Mouse (Mus musculus) CD4-positive, CD25-positive, alpha-beta regulatory T cell, adult 4 months (primary cell): ENCODE measurements around the gene Cd9. TPM values are rescaled to one million over a fixed set of nuclear protein-coding genes. Genes with fewer than 3 reads are reported as not detected.
"Not testable (repeated sequence)": the region's sequence is repeated elsewhere in the genome, so short reads cannot be mapped to it uniquely, and the experiment has no call there.

Experiments used
- ATAC-seq: one replicate; pipeline ENCODE4 v1.8.0; 2017
- polyA plus RNA-seq, 2 experiments: library from polyadenylated mRNA; unstranded; fragments of 100-300 nt; shearing (Covaris generic); gene quantifications; one replicate each; pipeline ENCODE4 v1.2.1; 2017

Cd9 gene
- polyA plus RNA-seq, 2 experiments from 2014 or later = 98.5 to 108 TPM

DNA sequence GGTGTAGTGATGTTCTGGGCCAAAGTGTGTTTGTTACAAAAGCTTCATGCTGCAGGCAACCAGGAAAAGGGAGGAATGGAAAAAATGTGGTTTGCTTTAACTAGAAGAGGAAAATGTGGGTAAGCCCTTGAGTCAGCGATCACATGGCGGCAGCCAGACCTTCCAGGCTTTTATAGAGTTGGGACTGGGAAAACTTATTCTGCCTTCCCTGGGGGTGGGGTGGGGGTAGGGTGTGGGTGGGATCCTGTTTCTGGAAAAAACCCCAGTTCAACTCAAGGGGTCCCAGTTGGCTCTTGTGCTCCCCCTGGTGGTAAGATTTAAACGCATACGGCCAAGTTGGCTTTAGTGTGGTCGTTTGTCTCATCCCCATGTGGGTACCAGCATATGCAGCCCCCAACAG lies 3.5 kb upstream of the Cd9 start:
- peak; percentile 36 for ATAC-seq

DNA sequence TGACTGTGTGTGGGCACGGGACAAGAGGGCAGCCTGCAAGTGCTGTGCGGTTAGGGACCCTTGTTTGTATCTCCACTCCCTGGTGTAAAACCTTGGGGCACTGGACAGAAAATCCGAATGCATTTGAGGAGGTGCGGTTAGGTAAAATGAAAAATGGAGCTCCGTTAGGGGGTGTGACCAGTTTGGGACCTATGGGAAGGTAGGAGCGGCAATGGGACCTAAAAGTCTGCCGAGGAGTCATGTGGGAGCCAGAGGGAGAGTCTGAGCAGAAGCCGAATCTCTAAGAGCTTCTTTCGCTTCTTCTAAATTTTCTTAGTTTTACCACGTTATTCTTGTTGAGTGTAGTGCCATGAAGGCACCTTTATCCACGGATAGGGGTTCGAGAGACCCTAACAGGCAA lies 1.8 kb upstream of the Cd9 start:
- no peak for ATAC-seq

DNA sequence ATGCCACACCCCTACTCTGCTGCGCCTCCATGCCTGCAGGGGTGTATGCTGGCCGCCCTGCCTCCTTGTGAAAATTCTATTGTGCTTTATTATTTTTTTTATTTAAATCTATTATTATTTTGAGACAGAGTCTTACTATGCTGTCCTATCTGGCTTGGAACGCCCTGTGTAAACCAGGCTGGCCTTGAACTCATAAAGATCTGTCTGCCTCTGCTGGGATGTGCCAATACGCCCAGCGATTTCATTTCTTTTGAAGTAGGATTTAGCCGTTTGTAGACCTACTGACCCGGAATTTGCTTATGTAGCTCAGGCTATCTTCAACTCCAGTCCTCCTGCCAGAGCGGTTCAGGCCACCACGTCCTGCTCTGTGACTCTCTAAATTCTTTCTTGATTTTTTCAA lies 770 bp upstream of the Cd9 start:
- ATAC-seq = no peak

DNA sequence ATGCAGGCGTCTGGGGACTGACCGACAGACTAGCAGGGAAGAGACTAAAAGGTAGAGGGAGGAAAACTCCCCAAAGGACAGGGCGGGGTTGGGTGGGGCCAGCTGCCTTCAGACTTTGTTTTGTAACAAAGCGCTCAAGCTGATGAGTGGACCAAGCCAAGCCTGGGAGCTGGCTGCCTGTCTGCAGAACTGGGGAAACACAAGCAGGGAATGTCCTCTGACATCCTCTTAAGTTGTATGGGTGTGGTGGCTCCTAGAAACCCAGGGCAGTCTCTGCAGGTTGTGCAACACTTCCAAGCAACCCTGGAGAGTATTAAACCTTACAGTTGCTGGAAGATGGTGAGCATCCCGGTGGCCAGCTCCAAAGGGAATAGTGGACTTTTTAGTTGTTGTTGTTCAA lies 1.4 kb downstream of the Cd9 start:
- ATAC-seq = no peak

DNA sequence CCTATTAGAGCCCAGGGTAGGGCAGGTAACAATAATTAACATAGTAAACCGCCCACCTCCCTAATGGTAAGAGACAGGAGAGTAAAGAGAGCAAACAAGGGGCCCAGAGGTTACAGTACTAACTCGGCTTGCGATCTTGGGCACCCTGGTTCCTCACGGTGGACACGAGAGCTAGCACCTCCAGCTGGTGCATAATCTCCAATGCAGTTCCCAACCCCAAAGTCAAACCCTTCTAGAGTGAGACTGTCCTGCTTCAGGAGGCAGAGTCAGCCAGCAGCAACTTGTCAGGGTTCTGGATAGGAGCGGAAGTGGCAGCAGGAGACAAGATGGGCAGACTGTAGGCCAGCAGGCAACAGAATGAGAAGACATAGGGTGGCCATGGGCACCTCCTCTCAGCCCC lies 1.9 kb downstream of the Cd9 start:
- ATAC-seq = no peak

DNA sequence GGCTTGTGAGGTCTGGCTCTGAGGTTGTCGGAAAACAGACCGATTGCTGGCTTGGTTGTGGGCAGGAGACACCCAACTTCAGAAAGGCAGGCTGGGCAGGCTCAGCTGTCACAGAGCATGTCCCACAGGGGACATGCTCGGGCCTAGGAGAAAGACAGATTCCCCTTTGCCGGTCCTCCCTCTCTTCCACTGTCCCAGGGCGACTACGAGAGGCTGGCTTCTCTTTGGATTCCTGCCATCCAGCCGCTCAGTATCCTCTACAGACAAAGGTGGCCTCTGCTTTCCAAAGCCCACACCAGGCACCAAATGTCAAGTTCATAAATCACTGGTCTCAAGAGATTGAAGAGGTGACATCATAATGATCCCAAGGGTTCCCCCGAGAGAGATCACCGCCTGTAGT lies 2.6 kb downstream of the Cd9 start:
- ATAC-seq = no peak

DNA sequence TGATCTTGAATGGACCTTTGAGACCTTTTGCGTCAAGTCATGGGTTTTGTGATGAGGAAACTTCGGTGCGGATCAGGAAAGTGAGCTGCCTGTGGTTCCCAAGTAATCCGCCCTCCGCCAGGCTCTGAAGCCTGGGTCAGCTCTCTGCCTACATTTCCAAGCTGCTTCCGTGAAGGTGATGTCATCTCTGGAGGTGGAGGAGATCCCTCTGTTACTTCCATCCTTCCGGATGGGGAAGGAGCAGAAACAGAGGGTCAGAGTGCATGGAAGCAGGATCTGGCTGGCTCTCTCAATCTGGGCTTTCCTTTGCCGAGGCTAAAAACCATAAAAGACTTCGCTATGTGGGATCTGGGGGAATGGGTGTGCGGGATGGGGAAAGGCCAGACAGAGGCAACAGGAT lies 3.2 kb downstream of the Cd9 start:
- ATAC-seq = no peak

DNA sequence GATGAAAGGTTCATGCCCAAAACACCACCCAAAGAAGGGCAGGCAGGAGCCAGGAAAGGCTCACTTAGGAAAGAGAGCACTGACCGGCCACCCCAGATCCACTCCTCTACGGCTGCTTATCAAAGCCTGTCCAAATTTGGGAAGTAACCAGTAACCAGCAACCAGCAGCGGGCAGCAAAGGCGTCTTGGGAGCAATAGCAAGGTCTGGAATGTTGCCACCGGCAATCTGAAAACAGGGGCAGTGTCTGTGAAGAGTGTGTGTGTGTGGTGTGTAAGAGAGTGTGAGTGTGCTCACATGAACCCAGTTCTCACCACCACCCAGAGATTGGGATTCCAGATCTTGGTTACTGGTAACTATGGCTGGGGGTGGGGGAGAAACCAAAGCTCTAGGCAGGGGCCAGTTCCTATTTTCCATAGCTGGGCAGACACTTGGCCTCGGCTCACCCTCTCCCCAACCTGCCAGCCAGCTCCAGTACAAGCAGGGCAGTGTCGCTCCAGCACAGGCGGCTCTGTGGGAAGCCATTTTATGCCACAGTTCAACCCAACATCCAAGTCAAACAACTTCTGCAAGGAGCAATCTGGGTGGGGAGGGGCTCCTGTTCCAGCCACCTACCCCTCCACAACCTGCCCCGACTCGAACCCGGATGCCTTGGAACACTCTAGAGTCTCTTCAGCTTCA lies 4.6 kb downstream of the Cd9 start:
- ATAC-seq = no peak

DNA sequence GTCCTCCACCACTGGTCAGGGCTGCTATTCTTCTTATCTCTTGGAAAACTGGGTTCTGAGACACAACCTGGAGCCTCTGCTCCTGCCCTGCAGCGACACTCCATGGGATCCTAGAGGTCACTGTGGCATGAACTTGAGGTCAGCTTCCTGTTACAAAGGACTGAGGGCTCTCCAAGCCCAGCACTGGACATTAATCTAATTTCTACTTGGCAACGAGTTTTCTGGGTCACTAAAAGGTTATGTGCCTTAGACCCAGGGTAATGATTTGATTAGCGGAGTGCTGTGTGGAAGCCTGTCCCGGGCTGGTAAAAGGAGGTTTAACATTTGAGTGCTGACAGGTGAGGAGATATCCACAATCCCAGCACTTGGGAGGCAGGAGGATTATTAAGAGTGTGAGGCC lies 9.0 kb downstream of the Cd9 start:
- ATAC-seq = no peak

DNA sequence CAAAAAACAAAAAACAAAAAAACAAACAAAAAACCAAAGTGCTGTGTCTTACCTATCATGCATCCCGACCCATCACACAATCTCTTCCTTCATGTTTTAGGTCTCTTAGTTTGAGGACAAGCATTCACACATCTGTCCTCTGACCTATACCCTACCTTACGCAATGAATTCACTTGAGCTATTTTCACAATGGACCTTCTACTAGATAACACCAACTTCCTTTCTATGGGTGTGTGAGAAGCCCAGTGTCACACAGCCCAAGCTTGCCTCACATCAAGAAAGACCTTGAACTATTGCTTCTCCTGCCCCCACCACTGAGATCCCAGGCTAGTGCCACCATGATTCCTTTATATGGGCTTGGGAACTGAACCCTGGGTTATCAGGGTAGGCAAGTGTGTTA lies 9.9 kb downstream of the Cd9 start:
- no peak for ATAC-seq

DNA sequence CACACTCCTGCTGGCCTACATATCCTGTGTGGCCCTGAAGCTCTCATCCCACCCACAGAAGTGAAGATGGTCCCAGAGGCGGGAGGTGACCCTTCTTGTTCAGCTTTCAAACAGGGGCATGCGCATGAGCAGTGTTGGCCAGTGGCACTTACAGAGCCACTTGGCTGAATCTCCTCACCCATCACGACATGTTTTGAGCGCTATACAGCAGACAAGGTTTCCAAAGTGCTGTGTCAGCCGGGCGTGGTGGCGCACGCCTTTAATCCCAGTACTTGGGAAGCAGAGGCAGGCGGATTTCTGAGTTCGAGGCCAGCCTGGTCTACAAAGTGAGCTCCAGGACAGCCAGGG lies 10.3 kb downstream of the Cd9 start:
- not testable (repeated sequence) for ATAC-seq

DNA sequence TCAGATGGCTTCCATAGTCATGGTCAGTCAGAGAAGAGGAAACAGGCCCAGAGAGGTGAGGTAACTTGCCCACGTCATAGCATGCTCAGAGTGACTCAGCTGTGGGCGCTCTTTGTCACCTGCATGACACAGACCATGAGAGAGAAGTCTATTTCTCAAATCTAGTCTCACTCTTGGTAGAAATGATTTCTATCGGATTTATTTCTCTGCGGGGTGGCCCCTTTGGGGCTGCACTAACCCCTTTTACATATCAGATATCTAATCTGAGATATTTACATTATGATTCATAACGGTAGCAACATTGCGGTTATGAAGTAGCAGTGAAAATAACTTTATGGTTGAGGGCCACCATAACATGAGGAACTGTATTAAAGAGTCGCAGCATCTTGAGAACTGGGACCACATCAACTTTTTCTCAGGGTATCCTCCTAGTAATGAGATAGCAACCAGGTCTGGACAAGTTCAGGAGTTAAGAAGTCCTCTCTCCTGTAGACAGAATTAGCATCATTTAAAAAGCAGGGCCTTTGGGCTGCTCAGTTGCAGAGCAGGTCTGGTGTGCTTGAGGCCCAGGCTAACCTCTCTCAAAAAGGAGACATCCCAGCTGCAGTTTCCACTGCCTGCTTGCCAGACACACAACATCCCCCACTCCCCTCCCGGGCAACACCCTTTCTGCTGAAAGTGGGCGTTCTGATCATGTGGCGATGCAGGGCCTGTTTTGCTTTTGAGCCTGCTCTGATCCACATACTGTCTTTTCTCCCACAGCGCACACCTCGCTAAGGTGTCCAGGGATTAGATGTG lies 10.9 kb downstream of the Cd9 start:
- peak; percentile 69 for ATAC-seq

DNA sequence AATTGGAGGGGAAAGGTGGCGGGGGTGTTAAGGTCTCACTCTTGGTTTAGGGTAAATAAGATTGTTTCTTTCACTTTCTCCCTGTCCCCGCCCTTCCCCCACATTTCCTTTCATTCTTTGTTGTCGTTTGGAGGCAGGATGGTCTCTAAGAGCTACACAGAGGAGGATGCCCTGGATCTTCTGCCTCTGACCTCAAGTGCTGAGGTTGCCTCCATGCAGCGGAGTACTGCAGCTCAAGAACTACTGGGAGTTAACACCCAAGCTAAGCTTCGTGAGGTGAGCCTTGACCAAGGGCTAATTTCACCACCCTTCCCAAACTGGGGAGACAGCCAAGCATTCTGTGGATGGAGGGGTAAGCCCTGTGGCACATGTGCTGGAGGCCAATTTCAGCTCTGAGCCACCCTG lies 12.2 kb downstream of the Cd9 start:
- peak; percentile 42 for ATAC-seq

DNA sequence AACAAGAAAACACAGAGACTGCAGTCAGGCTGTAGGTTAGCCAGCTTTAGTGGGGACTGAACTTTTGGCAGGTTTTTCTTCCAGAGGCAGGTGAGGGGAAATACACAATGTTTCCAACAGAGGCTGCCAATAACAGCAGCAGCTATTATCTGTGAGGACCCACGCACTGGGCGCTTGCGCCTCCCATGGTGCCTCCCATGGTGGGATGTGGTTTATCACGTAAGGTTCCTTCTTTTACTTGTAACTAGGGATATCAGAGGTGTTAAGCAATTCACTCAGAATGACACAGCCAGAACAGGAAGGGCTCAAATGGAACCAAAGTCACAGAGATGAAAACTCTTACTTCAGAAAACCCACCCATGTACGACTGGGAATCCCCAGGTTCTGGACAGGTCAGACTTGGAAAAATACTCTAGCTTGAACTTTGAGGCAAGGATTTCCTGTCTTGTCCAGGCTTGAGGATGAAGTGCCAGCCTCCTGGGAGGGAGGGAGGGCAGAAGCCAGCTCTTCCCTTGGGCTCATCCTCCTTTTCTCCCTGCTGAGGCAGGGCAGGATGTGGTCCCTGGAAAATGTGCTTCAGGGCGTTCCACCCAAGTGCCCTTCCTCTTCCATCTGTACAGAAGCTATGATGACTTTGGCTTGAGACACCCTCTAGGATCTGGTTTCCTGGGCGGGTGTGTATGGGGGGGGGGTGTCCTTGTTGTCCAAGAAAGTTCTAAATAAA lies 12.8 kb downstream of the Cd9 start:
- ATAC-seq = peak; percentile 6

DNA sequence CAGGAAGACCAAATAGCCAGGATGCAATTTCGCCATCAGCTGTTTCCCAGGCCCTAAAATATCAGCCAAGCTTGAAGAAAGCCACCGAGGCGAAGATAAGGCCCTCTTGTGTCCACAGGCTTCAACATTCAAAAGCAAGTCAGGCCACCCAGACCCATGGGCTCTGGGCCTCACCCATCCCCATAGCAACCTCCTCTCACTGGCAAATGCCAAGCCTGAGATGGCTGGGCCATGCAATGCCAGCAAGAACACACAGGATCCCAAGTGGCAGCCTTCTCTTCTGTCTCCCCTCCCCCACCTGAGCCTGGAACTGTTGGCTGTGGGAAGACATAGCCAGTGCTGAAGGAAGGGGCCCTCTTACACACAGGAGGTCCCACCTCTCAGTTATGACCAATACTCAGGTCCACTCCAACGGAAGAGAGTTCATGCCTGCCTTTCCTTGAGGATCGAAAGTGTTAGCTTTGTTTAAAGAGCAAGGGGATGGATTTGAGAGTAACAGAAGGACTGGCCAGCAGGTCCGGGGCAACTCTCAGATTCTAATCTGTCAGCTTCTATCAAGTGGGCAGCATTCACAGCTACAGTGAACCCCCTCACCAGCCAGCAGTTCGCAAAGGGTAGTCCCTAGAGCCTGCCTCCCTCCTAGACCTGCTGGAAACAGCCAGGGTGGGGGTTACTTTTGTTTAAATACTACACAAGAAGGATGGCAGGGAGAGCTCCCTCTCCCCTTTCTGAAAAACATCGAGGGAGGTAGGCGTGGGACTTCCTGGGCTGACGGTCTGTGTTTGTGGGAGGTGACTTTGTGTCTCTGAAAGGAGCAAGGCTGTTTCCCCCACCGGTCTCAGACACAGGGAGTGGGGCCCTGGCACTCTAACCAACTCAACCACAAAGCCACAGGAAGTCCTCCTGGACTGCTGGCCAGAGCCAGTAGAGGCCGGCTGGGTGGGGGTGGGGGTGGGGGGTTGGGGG lies 13.9 kb downstream of the Cd9 start:
- ATAC-seq = peak; percentile 57

DNA sequence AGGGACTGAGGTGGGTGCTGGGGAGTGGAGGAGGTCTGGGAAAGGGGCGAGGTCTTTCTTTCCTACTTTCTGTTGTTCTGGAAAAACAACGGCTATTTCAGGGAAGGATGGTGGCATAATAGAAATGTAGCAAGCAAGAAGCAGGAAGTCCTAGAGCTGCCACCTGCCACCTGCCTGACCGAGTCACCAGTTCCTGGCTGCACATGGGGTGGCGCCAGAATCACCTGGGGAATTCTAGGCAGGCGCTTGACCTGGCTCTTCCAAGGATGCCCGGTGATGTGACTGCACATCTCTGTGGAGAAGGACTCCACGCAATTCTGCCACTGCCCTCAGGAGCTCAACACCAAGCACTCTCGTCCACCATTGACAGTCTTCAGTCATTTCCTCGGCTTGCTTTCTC lies 15.2 kb downstream of the Cd9 start:
- ATAC-seq = no peak

DNA sequence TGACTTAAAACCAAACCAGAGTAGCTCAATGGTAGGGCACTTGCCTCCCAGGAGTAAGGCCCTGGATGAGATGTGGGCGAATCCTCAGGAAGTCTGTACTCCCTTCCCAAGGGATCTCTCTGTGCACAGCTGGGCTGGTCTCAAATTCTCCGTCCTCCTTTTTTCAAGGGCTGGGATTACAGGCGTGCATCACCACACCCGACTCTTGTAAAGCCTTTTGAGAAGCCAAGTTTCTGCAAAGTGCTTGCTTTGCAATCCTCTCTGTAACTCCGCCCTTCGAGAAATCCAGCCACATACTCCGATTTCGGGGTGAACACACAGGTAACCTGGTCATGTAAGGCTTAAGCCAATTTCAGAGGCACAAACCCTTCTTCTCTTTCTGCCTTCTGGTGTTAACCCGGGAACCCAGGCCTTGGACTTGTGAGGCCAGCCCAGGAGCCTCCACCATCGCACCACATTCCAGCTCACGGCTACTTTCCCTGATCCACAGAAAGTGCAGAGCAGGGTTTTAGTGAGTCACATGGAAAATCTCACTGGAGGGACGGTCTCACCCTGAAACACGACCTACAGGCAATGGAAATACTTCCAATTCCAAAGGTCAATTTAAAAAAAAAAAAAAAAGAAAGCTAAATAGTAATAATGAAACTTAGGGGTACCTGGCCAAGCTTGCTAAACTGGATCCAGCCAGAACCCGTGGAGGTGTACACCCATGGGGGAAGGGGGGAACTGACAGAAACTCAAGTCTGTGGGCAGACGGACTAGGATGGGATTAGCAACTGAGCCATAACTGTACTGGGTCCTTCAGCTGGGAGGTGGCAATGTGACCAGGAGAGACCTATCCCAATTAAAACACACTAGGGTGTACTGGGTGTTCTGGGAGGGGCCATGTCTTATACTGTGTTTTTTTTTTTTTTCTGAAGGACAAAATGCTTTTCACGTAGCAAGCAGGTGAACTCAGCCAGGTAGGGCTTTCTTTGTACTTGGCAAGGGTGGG lies 16.2 kb downstream of the Cd9 start:
- ATAC-seq = no peak

DNA sequence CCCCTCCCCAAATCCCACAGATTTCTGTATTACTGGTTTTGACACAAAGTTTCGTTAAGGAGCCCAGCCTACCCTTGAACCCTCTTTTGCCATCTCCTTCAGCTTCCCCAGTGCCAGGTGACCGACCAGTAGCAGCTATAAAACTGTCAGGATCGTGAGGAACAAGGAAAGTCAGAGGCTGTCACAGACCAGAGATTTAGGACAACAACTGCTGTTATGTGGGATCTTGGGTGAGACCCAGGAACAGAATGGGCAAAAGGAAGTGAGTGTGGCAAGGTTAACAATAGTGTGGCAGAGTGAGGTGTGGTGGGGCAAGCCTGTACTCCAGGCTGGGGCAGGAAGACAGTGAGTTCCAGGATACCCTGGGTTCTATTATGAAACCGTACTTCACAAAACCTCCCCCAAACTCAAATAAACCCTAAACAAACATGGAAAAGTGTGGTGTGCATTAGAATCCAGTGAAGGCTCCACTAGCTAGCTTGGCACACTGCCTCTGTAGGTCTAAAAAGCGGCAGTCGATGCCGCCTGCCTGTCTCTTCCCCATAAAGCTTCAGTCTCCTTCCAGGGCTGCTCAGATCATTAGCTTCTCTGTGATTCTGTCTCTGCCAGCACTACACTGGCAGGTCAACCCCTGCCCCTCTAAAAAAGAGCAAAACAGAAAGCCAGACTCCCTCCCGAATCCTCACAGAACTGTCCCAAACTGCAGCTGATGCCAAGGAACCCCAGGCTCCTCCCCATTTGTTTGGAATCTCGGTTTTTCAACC lies 17.6 kb downstream of the Cd9 start:
- ATAC-seq = no peak

DNA sequence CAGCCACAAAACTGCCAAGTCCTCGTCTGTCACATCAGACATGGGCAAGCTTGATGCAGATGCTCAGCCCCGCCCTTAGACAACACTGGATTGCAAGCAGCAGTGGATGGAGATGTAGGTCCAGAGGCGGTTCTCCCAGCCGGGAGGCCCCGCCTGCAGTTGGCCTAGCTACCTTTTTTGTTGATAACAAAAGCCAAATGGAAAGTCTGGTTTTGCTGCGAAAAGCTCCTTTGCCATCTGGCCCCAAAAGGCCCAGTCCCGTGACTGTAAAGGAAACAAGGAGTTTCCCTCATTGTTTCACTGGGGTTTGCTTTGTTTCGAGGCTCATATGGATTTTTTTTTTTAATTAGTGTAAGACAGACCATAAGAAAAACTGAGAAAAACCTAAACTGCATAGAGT lies 18.5 kb downstream of the Cd9 start:
- no peak for ATAC-seq

DNA sequence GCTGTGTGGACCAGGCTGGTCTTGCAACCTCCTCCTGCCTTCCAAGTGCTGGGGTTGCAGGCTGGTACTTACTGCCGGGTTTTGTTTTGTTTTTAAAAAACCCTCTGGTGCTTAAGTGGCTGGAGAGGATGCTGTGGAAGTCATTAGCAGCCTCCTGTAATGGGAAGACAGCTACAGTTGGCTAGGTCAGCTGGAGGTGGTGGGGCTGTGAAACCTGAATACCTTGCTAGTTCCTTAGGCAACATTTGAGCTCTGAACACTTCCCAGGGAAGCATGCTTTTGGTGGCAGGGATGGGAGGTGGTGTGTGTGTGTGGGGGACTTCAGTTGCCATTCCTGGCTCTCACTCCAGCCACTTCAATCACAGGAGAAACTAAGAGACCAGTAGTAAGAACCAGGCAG lies 19.4 kb downstream of the Cd9 start:
- ATAC-seq = no peak

DNA sequence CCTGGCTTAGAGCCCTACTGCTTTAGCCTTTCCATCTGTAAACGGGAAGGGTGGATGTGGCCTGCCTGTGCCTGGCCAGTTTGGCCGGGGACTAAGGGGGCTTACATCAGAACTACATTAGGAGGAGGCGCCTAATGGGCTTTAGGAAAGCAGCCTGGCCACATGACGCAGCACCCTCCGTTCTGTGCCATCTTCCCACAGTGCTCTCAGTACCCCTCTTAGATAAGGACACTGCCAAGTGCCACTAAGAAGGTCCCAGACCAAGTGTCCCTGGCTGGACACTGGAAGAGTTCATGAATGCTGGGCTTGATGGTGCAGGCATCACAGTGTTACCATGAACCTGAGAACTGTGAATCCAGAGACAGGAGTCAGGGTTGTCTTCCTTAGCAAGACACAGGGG lies 20.7 kb downstream of the Cd9 start:
- no peak for ATAC-seq
